In the genomic region with DNA sequence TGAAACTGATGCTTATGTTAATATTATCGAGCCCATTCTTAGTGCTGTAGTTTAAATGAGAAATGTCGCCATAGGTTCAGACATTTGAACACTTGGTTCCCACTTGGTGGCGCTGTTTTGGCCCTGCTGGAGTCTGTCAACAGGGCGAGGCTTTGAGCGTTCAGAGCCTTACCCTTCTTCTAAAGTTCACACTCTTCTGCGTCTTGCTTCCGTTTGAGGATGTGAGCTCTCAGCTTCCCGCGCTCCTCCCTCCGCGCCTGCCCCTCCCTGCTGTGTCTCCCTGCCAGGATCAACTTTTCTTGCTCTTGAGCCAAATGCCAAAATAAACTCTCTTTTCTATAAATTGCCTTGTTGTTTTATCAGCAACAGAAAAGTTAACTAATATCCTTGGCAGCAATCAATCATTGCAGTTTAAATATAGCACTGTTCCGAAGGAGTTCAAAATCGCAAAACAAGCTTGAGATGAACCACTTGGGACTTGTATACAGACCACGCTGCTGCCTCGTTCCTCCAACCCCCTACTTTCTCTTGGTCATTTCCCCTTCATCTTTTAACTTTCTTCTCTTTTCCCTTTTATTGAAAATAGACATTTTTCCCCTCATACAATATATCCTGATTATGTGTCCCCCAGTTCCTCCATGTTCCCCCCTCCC, we compare ENCODE assay signal across 8 mouse cellular contexts. TPM values are rescaled to one million over a fixed set of nuclear protein-coding genes. Genes with fewer than 3 reads are reported as not detected.
A peak's percentile ranks its signal among the peaks of the same experiment; 100 is the strongest.
DNase-seq lines count a peak whose midpoint lies in the region.

No protein-coding gene starts in this region.

- intact Hi-C loops in left cerebral cortex, postnatal 36 days (cut with DNase I) = no loop called here

- DNase-seq in urinary bladder, postnatal 36 days (ENCODE audit: low spot score in 2 of 2) = peak; percentile 6 to 23
- no peak for DNase-seq in urinary bladder, postnatal 4 days (ENCODE audit: low spot score in 2 of 2)
- DNase-seq in heart, adult 9 months (ENCODE audit: low spot score in 2 of 2) = peak; percentile 49 to 57
- peak; percentile 70 for DNase-seq in kidney, postnatal 10 days
- no peak for DNase-seq in retina, embryonic 14.5 days (ENCODE audit: low spot score)
- no peak for DNase-seq in left cerebral cortex, postnatal 36 days (ENCODE audit: low spot score in 2 of 2)
- no peak for DNase-seq in c-Kit-positive CD71-positive TER-119-positive erythroid progenitor cells, embryonic 14.5 days (ENCODE audit: low spot score)
- DNase-seq in frontal cortex, adult 2 months (ENCODE audit: extremely low spot score in 1 of 2, low spot score in 1 of 2) = no peak

RNA-seq across cellular contexts. Expression of a gene that starts 42.4 kb away (rescaled TPM):
- 100 to 1,000 TPM; 172 to 186 TPM for total RNA-seq in left cerebral cortex, postnatal 36 days (2021)
- polyA plus RNA-seq in frontal cortex, adult 2 months (2012; rRNA removed) = 114 and 141 TPM in 2 replicates

Comparison
In these comparisons a context has a peak if more than half of its experiments do, and no peak if none do; other contexts are left out.
1. DNase-seq: peak in urinary bladder, postnatal 36 days (2 of 2), heart, adult 9 months (2 of 2) and kidney, postnatal 10 days (single experiment); none in urinary bladder, postnatal 4 days (0 of 2), retina, embryonic 14.5 days (single experiment), left cerebral cortex, postnatal 36 days (0 of 2), c-Kit-positive CD71-positive TER-119-positive erythroid progenitor cells, embryonic 14.5 days (single experiment) and frontal cortex, adult 2 months (0 of 2).